Mouse (Mus musculus) neural tube, embryonic 14.5 days (tissue): ENCODE data around the gene Rfx8. TPM values are rescaled to one million over a fixed set of nuclear protein-coding genes. Genes with fewer than 3 reads are reported as not detected.

Experiments
- ATAC-seq: fragments of 200-750 bp; cut with Nextera tagmentation; 2 replicates; pipeline ENCODE4 v1.8.0; 2017; ENCODE audit warnings: low read depth, mild to moderate bottlenecking, moderate TSS enrichment, moderate library complexity
- H3K27ac ChIP-seq: fragments of 300-500 bp; sonication (generic); 2 replicates; pipeline ENCODE4 v1.5.1; 2014; ENCODE audit warnings: low read depth, mild to moderate bottlenecking, control low read depth, low read length, moderate library complexity, mixed read lengths
- H3K27me3 ChIP-seq: fragments of 300-500 bp; sonication (generic); 2 replicates; pipeline ENCODE4 v1.6.1; 2014; ENCODE audit warnings: low read length; ENCODE audit not compliant: control insufficient read depth, insufficient read depth
- H3K36me3 ChIP-seq: fragments of 300-500 bp; sonication (generic); 2 replicates; pipeline ENCODE4 v1.6.1; 2014; ENCODE audit warnings: low read length, mixed read lengths; ENCODE audit not compliant: control insufficient read depth, insufficient read depth
- H3K4me1 ChIP-seq: fragments of 300-500 bp; sonication (generic); 2 replicates; pipeline ENCODE4 v1.6.1; 2014; ENCODE audit warnings: low read length; ENCODE audit not compliant: control insufficient read depth, insufficient read depth
- H3K4me2 ChIP-seq: fragments of 300-500 bp; sonication (generic); 2 replicates; pipeline ENCODE4 v1.6.1; 2014; ENCODE audit warnings: mild to moderate bottlenecking, low read depth, low read length, control low read depth
- H3K4me3 ChIP-seq: fragments of 300-500 bp; sonication (generic); 2 replicates; pipeline ENCODE4 v1.5.1; 2014; ENCODE audit warnings: low read depth, low read length, control low read depth, mixed read lengths
- H3K9ac ChIP-seq: fragments of 300-500 bp; sonication (generic); replicated peaks from 2 replicates; pipeline ENCODE4 v1.6.1; 2014; ENCODE audit warnings: low read depth, mild to moderate bottlenecking, control low read depth, low read length, mixed read lengths
- H3K9me3 ChIP-seq: fragments of 300-500 bp; sonication (generic); 2 replicates; pipeline ENCODE4 v1.6.1; 2016; ENCODE audit warnings: low read length; ENCODE audit not compliant: control insufficient read depth
- WGBS: fragments of 180-500 bp; shearing (Covaris S2); extraction: QIAGEN DNeasy Blood & Tissue Kit; methylation state at CpG from one replicate; pipeline ENCODE4 v1.1.7; 2014; 5-methylcytosine and 5-hydroxymethylcytosine counted together
- polyA plus RNA-seq: library from polyadenylated mRNA; unstranded; fragments of >200 nt; fragmentation: Nextera tagmentation; extraction: Ambion mirVana; gene quantifications from 2 replicates; pipeline ENCODE4 v1.2.1, GENCODE M21; 2014

Rfx8 gene
- polyA plus RNA-seq, 1 experiment from 2014 or later = 0.16 TPM

GRCm38 (mm10) chr1:39650435-39651240, 70.2 kb downstream of the Rfx8 start:
- WGBS = under 1% methylated on average over 72 of the region's 73 CpGs

GRCm38 (mm10) chr1:39649691-39650434, 70.9 kb downstream of the Rfx8 start:
- Histone ChIP-seq H3K36me3 (no peaks in the 10 kb centered on the region), H3K27me3 (no peaks in the 10 kb centered on the region), H3K9ac (peak overlapping the region; percentile 67), H3K27ac (peak overlapping the region; percentile 66), H3K9me3 (no peaks in the 10 kb centered on the region), H3K4me2 (peak overlapping the region; percentile 97), H3K4me3 (peak overlapping the region; percentile 60), H3K4me1 (0 out of 2 replicates have a peak, but pooled peaks cover 11% of the 10 kb centered on the region)
- 17% methylated on average over 17 of the region's 17 CpGs for WGBS
- peak; percentile 36 for ATAC-seq

More at GRCm38 (mm10) chr1:39650435-39651240, 70.2 kb downstream of the Rfx8 start:
- H3K27ac ChIP-seq = peak overlapping the region; percentile 66
- H3K36me3 ChIP-seq = no peaks in the 10 kb centered on the region
- H3K4me1 ChIP-seq = 0 out of 2 replicates have a peak, but pooled peaks cover 11% of the 10 kb centered on the region
- H3K4me2 ChIP-seq = peak overlapping the region; percentile 97
- ATAC-seq = peak; percentile 77
- no peaks in the 10 kb centered on the region for H3K9me3 ChIP-seq
- peak overlapping the region; percentile 60 for H3K4me3 ChIP-seq
- H3K27me3 ChIP-seq = no peaks in the 10 kb centered on the region
- H3K9ac ChIP-seq = peak overlapping the region; percentile 67

GRCm38 (mm10) chr1:39648584-39648983, 72.2 kb downstream of the Rfx8 start:
- Histone ChIP-seq H3K4me3 (no peak overlapping the region), H3K4me1 (0 out of 2 replicates have a peak, but pooled peaks cover 11% of the 10 kb centered on the region), H3K36me3 (no peaks in the 10 kb centered on the region), H3K27ac (no peak overlapping the region), H3K4me2 (0 out of 2 replicates have a peak overlapping the region, but pooled peaks have one; percentile 4), H3K9me3 (no peaks in the 10 kb centered on the region), H3K9ac (no peak overlapping the region), H3K27me3 (no peaks in the 10 kb centered on the region)
- no peak for ATAC-seq
- 72% methylated on average over 7 of the region's 7 CpGs for WGBS

- no peak overlapping the region for H3K4me2 ChIP-seq
- no peaks in the 10 kb centered on the region for H3K36me3 ChIP-seq
- no peak overlapping the region for H3K4me3 ChIP-seq
- peak overlapping the region; percentile 24; the same call in 1 of the 2 replicates for H3K27ac ChIP-seq
- no peak overlapping the region for H3K9ac ChIP-seq
- WGBS = 30% methylated on average over 8 of the region's 8 CpGs
- ATAC-seq = peak; percentile 62
- no peaks in the 10 kb centered on the region for H3K9me3 ChIP-seq
- no peaks in the 10 kb centered on the region for H3K27me3 ChIP-seq
- 0 out of 2 replicates have a peak, but pooled peaks cover 11% of the 10 kb centered on the region for H3K4me1 ChIP-seq
Measured at GRCm38 (mm10) chr1:39645905-39646759, 74.7 kb downstream of the Rfx8 start.

- H3K4me1 ChIP-seq = 0 out of 2 replicates have a peak, but pooled peaks cover 2% of the 10 kb centered on the region
- ATAC-seq = no peak
- no peaks in the 10 kb centered on the region for H3K27me3 ChIP-seq
- 52% methylated on average over 1 of the region's 1 CpGs for whole genome bisulfite sequencing
- H3K4me2 ChIP-seq = no peak overlapping the region
- no peak overlapping the region for H3K27ac ChIP-seq
- no peaks in the 10 kb centered on the region for H3K36me3 ChIP-seq
- no peaks in the 10 kb centered on the region for H3K9me3 ChIP-seq
- H3K9ac ChIP-seq = no peak overlapping the region
- no peak overlapping the region for H3K4me3 ChIP-seq
Measured at GRCm38 (mm10) chr1:39644333-39644732, 76.5 kb downstream of the Rfx8 start.

GRCm38 (mm10) chr1:39641667-39642066, 79.1 kb downstream of the Rfx8 start:
- Histone ChIP-seq H3K36me3 (no peaks in the 10 kb centered on the region), H3K4me2 (no peak overlapping the region)
- WGBS = 90% methylated on average over 7 of the region's 7 CpGs

GRCm38 (mm10) chr1:39637139-39637538, 83.7 kb downstream of the Rfx8 start:
- Histone ChIP-seq H3K4me2 (no peak overlapping the region), H3K36me3 (no peaks in the 10 kb centered on the region), H3K27me3 (no peaks in the 10 kb centered on the region), H3K4me1 (no peaks in the 10 kb centered on the region), H3K4me3 (no peak overlapping the region), H3K9me3 (no peaks in the 10 kb centered on the region), H3K27ac (no peak overlapping the region), H3K9ac (no peak overlapping the region)
- WGBS = 59% methylated on average over 8 of the region's 8 CpGs
- ATAC-seq = no peak

More at GRCm38 (mm10) chr1:39641667-39642066, 79.1 kb downstream of the Rfx8 start:
- H3K9ac ChIP-seq = no peak overlapping the region
- H3K4me1 ChIP-seq = no peaks in the 10 kb centered on the region
- no peak overlapping the region for H3K27ac ChIP-seq
- H3K9me3 ChIP-seq = no peaks in the 10 kb centered on the region
- H3K4me3 ChIP-seq = no peak overlapping the region
- no peaks in the 10 kb centered on the region for H3K27me3 ChIP-seq
- ATAC-seq = no peak

GRCm38 (mm10) chr1:39636660-39637059, 84.1 kb downstream of the Rfx8 start:
- Histone ChIP-seq H3K4me2 (no peak overlapping the region), H3K27me3 (no peaks in the 10 kb centered on the region), H3K9me3 (no peaks in the 10 kb centered on the region), H3K4me1 (no peaks in the 10 kb centered on the region), H3K4me3 (no peak overlapping the region), H3K36me3 (no peaks in the 10 kb centered on the region), H3K9ac (no peak overlapping the region), H3K27ac (no peak overlapping the region)
- peak; percentile 46; the same call in 1 of the 2 replicates for ATAC-seq
- 4% methylated on average over 5 of the region's 5 CpGs for WGBS
